Mouse (Mus musculus) G1E (cell line): ENCODE data around the gene Egfl7.

ENCODE experiments used
- CTCF ChIP-seq: IDR thresholded peaks from 2 replicates; pipeline ENCODE4 v1.5.1; 2012; ENCODE audit warnings: low read depth, low read length, inconsistent platforms, mixed read lengths
- GATA1 ChIP-seq: IDR thresholded peaks from 2 replicates; pipeline ENCODE4 v1.6.1; 2012; ENCODE audit warnings: borderline replicate concordance, low read length, inconsistent platforms, mixed read lengths
- GATA2 ChIP-seq: IDR thresholded peaks from 2 replicates; pipeline ENCODE4 v1.6.1; 2012; ENCODE audit warnings: low read depth, low read length, inconsistent platforms, borderline replicate concordance

GRCm38 (mm10) chr2:26555076-26555475 is 24.7 kb upstream of the Egfl7 start:
- TF ChIP-seq CTCF = no peak
- TF ChIP-seq GATA2 = no peak
- no peak for TF ChIP-seq GATA1
